Mouse (Mus musculus): ENCODE measurements around the gene Zfp935.
"Not testable (repeated sequence)": the region's sequence is repeated elsewhere in the genome, so short reads cannot be mapped to it uniquely, and the experiment has no call there.

Zfp935 gene

GRCm38 (mm10) chr13:62558189-62559110 is at the start of gene Zfp935:
Gene Zfp935 (minus strand): TSS chr13:62558511.
- peak; percentile 68 for DNase-seq (ENCODE audit: low spot score)

GRCm38 (mm10) chr13:62571099-62571498 is 12.8 kb upstream of the Zfp935 start, which contains the start of gene Zfp934:
Gene Zfp934 (minus strand): TSS chr13:62571199.
- not testable (repeated sequence) for DNase-seq (ENCODE audit: low spot score)

GRCm38 (mm10) chr13:62561696-62562095 is 3.4 kb upstream of the Zfp935 start:
- not testable (repeated sequence) for DNase-seq (ENCODE audit: low spot score)

DNA sequence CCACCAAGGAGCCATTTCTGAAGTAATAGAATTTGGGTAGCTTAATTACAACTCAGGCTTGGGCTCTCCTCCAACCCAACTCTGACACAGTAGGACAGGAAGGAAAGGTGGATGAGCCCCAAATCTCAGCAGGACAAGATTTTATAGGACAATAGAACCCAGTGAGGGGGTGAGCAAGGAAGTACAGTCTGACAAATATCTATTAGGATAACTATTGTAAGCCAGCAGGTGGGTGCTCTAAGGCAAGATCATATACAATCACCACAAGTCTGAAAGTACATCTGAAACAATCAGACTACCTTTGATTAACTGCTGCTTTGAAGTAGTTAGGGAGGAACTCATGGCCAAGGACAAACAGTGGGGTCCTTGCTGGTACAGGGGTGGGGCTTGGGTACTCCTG is 28.2 kb downstream of the Zfp935 start:
- DNase-seq (ENCODE audit: low spot score): not testable (repeated sequence)

GRCm38 (mm10) chr13:62510641-62511420 is 47.5 kb downstream of the Zfp935 start:
- DNase-seq (ENCODE audit: low spot score): not testable (repeated sequence)

DNA sequence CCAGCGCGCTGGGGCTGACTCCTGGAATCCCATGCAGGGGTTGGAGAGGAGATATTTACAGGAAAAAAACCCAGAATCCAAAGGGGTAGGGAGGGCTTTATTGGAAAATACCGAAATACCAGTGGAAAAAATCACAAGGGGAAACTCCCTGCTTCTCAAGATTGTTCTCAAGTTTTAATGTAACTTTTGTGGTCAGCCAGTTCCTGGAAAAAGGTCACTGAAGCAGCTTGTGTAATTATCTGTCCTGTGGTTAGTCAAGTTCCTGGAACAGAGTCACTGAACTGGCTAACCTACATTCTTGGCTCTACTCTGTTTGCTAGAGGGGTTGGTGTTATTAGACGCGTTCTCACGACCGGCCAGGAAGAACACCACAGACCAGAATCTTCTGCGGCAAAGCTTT is 85.7 kb downstream of the Zfp935 start:
- DNase-seq (ENCODE audit: low spot score): not testable (repeated sequence)

- DNase-seq (ENCODE audit: low spot score): not testable (repeated sequence)
These were observed 88.4 kb downstream of the Zfp935 start for GRCm38 (mm10) chr13:62469947-62470346.

DNA sequence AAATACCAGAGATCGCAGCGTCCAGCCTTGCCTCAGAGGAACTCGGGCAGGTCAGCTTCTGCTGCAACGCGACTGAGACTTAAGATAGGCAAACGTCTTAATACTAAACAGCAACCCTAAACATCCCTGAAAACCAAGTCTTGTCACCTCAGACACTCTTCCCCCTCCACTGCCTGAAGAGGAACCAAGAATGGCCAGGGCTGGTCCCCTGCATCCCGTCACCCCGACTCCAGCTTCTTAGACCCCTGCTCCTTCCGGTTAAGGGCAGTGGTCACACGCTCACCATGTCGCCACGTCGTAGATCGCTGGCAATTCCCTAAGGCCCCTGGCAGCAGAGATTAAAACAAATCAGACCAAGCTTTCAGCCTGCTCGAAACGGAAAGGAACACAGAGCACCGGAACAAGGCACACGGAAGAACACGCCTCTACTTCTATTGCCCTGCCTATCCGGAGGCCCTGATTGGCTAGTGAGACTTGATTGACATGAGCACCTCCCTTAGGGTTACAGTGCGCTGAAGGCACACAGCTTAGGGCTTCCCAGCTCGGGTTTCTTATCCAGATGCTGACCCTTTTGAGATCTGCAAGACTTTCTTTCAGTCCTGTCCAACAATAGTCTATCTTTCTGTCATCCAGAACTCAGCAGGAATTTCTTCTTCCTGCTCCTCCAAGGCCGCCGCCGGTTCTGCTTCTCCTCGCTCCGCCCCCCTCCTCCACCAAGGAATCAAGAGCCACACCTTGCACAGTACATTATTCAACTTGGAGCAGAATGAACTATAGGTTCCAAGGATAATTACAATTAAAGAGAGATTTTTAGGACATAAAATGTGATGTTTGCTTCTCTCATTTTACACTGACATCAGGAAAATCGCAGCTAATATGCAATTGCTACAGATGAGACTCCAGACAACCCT is 91.6 kb downstream of the Zfp935 start, which contains the start of gene Gm49359:
Gene Gm49359 (minus strand): TSS at position 409 of the 911 bp plus-strand sequence.
- DNase-seq (ENCODE audit: low spot score): peak; percentile 80

Data from ovary, adult 18-20 months (tissue).